Mouse (Mus musculus): Measurements from ENCODE around the gene Myef2. TPM values are rescaled to one million over a fixed set of nuclear protein-coding genes. Genes with fewer than 3 reads are reported as not detected.
"Not testable (repeated sequence)": the region's sequence is repeated elsewhere in the genome, so short reads cannot be mapped to it uniquely, and the experiment has no call there.

Myef2 gene
- 1 to 10 TPM; 1.5 to 2.2 TPM for total RNA-seq (2021)
- long read RNA-seq, experiment 1, partial matches to known transcripts, result 0 of 5 reads
- long read RNA-seq, experiment 1, other reads (novel, unspliced or antisense), result 5 of 5 reads
- long read RNA-seq, experiment 2, partial matches to known transcripts, result 0 of 1 reads
- long read RNA-seq, experiment 2, other reads (novel, unspliced or antisense), result 1 of 1 reads

DNA sequence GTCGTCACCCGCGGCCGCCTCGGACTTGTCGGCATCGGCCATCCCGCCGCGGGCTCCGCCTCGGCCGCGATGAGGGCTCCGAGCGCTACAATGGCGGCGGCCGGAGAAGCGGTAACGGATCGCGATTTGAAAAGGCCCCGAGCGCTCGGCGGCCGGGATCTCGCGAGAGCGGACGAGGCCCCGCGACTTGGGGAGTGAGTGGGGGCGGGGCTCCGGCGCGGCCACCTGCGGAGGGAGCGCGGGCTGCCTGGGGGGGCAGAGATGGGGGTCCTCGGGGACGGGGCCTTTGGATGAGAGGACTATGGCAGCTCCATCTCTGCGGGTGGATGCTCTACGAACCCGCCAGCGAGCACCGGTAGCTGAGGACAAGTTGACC, at the start of gene Myef2:
Gene Myef2 (minus strand): TSS at position 185 of the 376 bp plus-strand sequence.
- DNase-seq (ENCODE audit: low spot score), result peak; percentile 65

DNA sequence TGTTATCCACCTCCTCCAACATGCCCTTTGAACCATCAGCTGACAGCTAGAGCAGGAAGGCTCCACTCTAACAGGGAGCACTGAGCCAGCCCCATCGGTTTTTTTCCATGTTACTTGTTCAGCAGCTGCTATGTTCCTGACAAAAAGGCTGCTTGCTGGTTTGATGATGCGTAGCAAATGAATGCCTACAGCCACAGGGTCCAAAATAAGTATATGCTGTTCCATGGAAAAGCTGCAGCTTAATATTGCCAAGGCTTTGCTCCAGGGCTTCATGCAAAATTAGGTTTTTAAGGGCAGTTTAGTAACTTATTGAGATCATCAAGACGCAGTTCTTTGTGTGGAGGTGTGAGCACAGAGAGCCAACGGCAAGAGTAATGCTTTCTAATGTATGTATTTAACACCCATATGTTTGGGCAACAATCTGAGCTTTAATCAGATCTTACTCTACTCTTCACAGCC, 38.6 kb upstream of the Myef2 start:
- DNase-seq (ENCODE audit: low spot score), result no peak

DNA sequence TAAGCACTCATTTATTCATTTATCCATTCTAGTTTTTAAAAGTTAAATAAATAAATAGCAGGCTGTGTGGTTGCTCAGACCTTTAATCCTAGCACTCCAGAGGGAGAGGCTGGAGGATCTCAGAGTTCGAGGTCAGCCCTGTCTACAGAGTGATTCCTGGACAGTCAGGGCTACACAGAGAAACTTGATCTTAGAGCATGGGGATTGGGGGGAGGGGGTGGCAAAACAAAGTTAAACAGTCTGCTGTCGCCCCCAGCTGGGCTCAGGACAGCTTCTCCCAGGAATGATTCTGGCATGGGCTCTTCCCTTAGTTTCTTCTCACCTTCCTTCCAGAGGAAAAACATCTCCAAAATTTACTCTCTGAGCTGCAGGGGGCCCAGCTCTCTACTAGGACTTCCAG, 32.0 kb upstream of the Myef2 start:
- DNase-seq (ENCODE audit: low spot score), result no peak

DNA sequence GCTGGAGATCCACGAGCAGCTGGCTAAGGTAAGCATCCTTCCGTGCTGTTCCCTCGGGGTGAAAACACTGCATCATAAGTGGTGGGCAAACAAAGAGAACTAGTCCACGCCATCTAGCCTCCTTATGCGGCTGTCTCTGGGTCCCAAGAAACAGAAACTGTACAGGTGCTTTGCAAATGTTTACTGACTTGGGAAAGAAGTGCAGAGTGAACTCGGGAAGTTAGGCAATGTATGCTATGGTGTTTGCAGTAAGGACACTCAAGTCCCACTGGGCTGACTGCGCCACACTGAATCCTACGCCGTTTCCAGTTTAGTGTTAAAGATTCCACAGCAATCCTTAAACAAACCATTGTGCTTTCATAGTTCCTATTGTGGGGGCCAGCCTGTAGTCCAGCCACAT, 30.8 kb upstream of the Myef2 start:
- no peak for DNase-seq (ENCODE audit: low spot score)

DNA sequence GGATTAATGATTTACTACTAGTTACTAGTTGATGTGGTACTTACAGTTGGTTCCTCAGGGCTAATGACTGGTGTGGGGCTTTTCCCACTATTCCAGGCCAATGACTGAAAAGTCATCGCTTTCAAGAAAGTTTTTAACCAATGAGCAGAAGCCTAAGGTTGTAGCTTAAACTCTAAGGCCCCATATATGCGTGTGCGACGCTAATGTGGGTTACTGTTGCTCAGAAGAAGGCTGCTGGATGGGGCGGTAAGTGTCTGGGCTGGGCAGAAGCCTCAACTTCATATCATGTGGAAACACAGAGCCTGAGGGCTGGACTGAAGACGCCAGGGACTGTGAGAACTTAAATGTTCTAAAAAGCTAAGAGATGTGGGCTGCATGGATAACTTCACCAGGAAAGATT, 28.9 kb upstream of the Myef2 start, which contains the start of gene Slc12a1:
Gene Slc12a1 (plus strand): TSS at position 118 of the 400 bp plus-strand sequence.
- DNase-seq (ENCODE audit: low spot score), result no peak

DNA sequence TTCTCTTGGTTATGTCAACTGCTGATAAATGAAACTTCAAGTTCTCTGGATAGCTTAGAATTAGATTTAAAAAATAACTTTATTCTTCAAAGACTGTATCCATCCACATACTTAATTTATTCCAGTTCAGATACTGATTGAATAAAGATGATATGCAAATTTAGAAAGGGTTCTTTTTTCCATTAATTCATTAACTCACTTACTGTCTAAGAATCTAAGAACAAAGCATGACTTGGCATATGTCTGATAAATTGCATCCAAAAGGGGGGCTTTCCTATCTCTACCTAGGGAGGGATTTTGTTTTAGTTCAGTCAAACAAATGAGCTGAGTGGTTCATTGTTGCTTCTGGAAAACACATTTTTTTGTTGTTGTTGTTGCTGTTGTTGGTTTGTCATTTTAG, 18.9 kb upstream of the Myef2 start:
- DNase-seq (ENCODE audit: low spot score), result no peak

DNA sequence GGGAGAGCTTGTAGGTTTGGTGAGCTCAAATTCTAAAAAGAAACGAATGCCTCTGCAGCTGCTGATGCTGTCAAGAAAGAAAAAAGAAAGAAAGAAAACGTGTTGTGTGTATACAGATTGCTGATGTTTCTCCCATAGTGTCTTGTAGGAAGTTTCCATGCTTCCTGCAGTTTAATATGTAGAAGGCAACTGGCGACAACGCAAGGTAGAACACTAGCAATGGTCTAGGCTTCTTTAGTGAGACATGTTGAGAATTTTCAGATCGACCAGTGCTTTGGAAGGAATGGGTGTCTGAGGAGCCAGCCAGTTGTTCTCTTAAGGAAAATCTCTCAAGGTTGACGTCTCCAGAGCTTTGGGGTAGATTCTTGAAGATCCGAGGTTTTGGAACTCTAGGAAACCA, 13.4 kb upstream of the Myef2 start:
- no peak for DNase-seq (ENCODE audit: low spot score)

DNA sequence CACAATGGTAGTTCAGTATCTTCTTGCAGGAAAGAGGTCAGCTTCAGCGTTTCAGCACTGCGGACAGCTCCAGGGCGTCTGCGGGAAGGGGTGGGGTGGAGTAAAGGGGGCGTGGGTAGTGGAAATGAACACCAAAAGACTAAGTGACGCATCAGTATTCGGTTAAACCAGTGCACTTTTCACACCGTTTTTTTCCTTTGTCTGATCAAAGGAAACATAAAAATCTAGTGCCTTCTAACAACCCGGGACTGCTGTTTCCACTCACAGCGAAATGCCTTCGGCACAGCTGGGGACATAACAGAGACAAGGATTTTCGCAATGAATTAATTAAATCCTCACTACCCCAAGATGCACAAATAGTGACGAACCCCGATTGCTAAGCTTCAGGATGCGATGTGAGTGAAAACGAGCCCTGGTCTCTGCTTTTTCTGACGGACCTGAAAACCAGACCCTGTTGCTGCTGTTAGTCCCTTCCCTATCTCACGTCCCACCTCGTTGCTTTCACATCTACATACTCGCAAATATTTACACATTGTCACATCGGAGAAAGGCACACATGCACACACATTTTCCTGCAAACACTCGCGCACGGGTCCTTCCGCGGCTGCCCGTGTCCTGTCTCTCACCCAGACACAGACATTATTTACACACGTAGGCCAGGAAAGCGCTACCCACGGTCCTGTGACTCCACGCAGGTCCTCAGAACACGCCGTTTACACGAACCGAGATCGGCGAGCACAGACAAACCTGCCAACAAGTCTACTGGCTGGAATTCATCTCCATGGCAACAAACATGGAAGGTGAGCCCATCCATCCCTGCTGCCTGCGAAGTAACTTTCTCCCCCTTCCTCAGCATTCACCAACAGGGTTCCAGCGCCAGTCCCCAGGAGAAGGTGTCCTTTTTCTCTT, 12.7 kb upstream of the Myef2 start, which contains the start of gene Ctxn2:
Gene Ctxn2 (plus strand): TSS at position 790 of the 909 bp plus-strand sequence.
- peak; percentile 27 for DNase-seq (ENCODE audit: low spot score)

DNA sequence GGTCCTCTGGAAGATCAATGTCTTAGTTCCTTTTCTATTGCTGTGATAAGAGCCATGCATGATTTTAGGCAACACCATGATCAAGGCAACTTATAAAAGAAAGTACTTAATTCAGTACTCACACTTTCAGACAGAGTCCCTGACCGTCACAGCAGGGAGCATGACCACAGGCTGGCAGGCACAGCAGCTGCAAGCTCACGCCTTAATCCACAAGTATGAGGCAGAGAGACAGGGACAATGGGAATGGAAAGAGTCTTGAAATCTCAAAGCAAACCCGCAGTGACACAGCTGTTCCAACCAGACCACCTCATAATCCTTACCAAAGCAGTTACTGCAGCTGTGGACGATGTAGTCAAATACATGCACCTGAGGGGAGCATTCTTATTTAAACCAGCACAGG, 10.7 kb upstream of the Myef2 start:
- DNase-seq (ENCODE audit: low spot score), result no peak

DNA sequence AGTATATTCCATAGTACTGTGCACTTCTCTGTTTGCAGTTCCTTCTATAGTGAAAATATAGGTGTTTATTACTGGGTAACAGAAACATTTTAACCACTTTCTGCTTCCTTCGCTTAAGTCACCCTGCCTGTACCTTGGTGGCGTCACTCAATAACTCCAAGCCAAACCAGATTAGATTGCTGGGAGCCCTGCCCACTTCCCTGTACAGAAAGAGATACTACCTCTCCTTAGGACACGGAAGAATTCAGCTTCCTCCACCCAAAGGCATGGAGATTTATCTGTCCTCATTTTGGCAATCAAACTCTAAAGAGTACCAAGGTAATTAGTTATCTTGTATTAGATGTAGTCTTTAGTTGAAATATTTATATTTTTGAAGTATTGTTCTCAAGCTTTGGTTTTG, 3.3 kb upstream of the Myef2 start:
- DNase-seq (ENCODE audit: low spot score), result no peak

DNA sequence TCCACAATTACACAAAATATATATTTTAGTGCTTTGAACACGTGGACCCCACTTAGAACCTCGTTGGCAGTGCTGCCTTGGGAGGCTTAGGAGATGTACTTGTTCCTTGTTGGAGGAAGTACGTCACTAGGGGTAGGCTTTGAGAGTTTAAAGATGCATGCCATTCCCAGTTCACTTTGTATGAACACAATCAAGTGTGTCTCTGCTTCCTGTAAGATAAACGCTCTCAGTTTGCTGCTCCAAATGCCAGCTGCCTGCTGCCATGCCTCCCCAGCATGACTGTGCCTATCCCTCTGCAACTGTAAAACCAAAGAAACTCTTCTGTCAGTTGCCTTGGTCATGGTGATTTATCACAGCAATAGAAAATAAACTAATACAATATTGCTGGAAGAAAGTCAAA, 2.4 kb upstream of the Myef2 start:
- DNase-seq (ENCODE audit: low spot score), result no peak

DNA sequence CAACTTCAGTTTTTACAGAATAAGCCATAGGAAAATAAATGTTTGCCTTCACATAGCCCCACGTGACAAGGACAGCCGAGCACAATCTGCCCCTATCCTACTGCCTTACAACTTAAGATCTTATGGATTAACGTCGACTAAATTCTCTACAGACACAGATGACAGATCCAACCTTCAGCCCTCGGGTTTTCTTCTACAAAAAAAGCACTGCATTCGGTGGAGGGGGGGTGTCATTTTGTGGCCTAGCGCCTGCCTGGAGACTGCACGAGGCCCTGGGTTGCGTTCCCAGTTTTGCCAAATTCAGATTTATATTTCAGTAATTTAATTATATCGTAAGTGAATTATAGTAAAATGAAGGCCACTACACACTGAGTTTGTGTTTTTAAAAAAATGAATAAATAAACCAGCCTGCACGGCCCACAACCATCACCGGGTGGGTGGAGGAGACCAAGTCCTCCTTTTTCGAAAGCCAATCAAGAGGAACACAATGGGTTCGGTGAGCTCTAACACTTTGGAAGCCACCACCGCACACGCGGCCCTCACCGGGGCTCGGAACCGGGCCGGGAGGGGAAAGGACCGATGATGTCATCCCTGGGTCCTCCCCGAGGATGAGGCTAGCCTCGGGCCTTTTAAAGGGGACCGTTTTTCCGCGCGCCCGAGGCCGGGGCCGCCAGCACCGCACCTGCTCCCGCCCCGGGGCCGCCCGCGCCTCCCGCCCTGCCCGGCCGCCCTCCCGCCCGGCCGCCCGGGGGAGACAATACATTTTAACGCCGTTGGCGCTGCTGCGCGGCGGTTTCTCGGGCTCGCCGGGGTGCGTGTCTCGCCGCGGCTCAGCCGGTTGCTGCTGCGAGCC, 611 bp downstream of the Myef2 start:
- DNase-seq (ENCODE audit: low spot score), result peak; percentile 33

DNA sequence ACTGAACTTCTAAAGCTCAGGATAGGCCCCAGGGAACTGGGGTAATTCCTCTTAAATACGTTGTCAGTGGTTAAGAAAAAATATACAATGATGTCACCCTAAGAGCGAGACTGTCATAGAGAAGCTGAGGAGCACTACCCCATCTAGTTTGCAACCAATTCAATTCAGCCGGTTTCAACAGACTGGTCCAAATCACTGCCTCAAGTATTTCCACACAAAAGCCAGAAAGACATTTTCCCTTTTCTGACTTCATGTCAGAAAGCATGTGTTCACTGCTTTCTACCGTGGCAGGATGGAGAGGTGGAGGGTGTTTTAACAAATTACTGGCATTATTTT, 1.2 kb downstream of the Myef2 start:
- no peak for DNase-seq (ENCODE audit: low spot score)

DNA sequence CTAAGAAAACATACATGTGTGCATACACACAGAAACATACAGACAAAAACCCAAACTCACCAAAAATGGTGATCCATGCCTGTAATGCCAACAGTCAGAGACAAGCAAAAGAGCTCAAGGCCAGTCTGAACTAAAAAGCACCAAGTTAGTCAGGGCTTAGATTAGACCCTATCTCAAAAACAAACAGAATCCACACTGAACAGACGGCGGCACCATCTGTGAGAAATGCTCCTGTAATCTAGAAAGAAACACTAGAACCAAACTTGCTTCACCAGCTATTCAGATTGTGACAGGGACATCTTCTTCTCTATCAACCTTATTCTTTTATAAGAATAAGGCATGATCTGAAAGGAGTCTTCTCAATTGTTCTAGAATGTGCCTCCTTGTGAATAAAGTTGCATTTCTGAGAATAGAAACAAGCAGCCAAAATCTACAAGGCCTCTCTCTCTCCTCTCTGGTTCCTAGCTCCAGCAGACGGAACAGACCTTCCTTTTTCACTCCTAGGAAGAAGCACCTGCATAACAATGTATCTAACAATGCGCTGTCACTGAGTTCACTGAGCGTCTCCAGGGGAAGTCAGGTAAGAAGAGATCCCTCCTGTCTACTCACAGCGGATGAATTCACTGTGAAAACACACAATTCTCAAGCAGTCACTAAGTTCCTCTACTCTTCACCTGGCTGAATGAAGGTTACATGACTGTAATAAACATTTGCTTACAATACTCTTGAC, 3.9 kb downstream of the Myef2 start:
- DNase-seq (ENCODE audit: low spot score), result no peak

DNA sequence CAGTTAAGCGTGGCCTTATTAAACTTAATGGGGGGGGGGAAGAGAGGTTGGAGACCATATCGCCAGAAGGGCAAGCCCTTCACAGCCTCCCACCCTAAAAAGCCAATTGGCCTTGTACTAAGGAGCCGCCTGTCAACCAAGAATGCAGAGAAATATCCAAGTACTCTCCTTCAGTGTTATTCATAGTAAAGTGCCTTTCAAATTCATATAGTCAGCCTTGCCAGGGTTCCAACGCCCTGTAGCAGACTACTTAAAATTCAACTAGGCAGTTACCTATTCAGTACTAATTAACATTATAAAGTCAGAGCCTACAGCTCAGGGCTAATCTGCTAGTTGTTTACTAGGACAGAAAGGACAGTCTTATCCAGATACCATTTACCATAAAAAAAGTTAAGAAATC, 16.9 kb downstream of the Myef2 start:
- not testable (repeated sequence) for DNase-seq (ENCODE audit: low spot score)

DNA sequence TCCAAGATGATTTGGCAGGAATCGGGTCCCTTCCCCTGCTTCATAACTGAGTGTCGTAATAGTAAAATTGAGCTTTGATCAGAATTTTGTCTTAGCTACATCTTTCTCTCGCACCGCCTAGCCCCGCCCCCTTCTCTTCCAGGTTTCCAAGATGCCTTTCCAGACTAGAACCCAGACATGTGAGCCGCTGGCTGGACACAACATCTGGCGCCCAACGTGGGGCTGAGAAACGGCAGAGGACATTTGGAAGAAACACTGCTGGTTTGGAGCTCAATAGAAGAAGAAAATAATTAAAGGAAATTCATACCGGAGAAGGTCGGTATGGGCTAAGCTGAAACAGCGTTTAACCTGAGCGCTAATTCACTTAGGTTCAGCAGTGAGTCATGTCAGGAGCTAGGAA, 19.0 kb downstream of the Myef2 start:
- not testable (repeated sequence) for DNase-seq (ENCODE audit: low spot score)

DNA sequence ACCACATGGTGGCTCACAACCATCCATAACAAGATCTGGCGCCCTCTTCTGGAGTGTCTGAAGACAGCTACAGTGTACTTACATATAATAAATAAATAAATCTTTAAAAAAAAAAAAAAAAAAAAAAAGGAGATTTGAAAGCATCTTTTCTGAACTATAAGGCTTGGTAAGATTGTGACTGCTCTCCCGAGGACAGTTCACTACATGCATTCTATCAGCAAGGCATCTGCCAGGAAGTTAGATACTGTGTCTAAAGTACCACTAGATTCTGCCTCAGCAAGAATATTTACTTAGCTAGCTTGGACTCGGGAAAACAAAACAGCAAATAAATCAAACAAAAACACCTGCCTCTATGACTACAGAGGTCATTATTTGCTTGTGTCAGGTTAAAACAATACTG, 31.3 kb downstream of the Myef2 start:
- DNase-seq (ENCODE audit: low spot score), result not testable (repeated sequence)

DNA sequence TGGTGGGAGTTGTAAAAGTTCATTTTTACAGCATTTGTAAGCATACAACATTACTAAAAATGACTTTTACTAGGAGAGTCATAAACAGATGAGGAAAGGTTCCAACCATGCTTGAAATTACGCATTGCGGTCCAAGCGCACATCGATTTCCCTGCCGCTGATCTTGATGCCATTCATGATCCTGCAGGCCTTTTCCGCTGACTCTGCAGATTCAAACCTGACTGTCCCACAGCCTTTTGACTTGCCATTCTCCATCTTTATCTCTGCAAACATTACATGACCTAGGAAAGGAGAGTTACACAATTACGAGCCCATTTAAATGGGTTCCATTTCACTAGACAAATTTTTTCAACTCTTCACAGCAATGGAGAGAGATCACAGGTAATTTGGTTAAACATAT, 34.7 kb downstream of the Myef2 start:
- no peak for DNase-seq (ENCODE audit: low spot score)

DNA sequence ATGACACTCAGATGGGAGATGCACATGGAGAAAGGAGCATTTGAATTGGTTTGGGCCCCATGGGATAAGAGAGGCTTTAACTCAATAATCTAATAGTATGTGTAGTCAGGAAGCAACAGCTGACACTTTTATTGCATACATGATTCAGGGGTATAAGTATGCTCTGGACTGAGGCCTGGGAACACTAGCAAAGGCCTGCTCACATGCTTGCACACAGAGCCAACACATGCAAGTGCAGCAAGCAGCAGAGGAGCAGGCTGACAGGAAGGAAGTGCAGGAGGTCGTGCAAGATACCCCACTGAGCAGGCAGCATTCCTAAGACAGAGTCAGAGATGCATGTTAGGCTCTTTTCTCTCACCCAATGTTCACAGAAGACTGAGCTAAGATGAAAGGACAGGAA, 39.6 kb downstream of the Myef2 start:
- no peak for DNase-seq (ENCODE audit: low spot score)

DNA sequence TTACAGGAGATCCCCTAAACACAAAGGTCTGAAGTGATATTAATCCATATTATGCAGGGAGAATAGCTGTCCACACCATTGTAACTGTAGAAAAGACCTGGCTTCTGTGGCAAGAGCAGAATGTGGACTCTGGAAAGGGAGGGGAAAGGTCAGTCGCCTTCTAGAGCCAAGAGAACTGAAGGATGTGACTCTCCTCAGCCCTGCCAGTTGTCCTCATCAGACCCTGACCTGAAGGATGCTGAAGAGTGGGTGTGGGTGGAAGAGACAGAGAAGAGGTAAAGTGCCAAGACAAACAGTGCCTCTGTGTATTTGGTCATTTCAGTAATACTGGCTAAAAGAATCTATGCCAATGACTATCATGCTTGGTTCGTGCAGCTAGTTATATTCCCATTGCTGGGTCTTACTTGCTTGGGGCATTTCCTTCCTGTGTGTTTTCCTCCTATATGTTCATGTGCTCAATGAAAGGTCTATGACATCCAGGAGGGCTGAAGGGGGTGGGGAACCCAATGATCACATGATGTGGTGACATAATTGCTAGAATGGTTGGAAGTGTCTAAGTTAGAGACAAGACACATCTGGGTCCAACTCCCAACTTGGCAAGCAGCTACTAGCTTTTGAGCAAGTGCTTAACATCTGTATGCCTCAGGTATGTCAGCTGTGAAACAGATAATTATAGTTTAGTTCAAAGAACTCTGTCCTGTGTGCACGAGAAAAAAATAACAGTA, 50.2 kb downstream of the Myef2 start:
- DNase-seq (ENCODE audit: low spot score), result no peak

DNA sequence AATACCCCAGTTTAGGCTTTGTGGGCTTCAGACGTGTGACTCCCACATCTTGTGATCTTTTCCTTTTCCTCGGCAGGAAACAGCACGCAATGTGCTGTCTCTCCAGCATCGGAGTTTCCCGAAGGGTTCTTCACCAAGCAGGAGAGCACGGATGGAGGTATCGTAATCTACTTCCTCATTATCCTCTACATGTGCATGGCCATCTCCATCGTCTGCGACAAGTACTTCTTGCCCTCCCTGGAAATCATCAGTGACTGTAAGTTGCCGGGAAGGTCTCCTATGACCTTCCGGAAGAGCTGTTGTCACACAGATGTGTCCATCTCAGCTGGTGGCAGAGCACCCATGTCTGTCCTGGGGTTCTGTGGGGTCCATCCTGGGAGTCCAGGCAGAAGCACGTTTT, 54.8 kb downstream of the Myef2 start:
- no peak for DNase-seq (ENCODE audit: low spot score)
